In the genomic region with DNA sequence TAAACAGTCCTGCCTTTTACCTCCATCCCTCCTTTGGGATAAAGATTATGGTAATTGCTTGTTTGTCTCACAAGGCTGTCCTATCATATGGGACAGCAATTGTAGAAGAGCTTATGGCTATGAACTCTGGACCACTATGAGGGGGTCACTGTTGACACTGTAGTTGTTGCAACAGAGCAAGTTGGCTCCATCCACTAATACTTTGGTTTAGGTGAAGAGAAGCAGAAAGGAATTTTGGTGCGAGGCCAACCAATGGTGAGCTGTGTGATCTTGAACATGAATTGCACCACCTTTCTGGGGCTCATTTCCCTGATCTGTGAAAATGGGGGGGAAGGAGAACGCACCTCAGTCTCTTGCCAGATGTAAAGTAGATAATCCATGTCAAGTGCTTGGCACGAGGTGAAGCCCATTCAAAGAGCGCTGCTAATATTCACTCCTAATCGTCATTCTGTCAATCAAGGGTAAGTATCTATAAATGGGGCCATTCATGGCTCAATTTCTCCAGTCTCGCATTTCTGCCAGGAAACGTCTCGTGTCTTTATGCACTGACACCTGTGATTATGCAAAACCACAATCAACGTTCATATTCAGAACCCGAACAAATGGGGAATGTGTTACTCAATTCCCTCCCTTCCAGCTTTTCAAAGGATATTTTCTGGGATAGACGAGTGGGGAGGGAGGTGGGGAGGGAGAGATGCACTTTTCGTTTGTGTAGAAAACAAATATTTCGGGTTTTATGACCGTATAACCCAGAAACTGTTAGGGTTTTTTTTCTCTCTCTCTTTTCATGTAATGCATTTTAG, we compare ENCODE assay signal across 14 mouse cellular contexts.
A peak's percentile ranks its signal among the peaks of the same experiment; 100 is the strongest.
DNase-seq lines count a peak whose midpoint lies in the region; ATAC-seq lines count a peak whose summit lies in the region.
"Had no signal": no experiment of that assay in that cellular context is flagged by ENCODE, and none has a peak within 500 bp of the region (broad histone marks: within the 10 kb centered on the region; RNA-seq: fewer than 3 reads in every experiment).

No protein-coding gene starts in this region.

- no peaks in the 10 kb centered on the region for H3K9me3 ChIP-seq in hindbrain, embryonic 13.5 days
- H3K9me3 ChIP-seq in hindbrain, embryonic 11.5 days (ENCODE audit: control insufficient read depth, low read length): no peaks in the 10 kb centered on the region
- no peaks in the 10 kb centered on the region for H3K9me3 ChIP-seq in forebrain, embryonic 10.5 days
- no peaks in the 10 kb centered on the region for H3K9me3 ChIP-seq in hindbrain, embryonic 16.5 days (ENCODE audit: control insufficient read depth, low read length)
- H3K9me3 ChIP-seq: intestine, embryonic 15.5 days; liver, embryonic 15.5 days had no signal

- no peak for DNase-seq in hindbrain, embryonic 11.5 days (ENCODE audit: low spot score)
- DNase-seq in forebrain, embryonic 10.5 days (ENCODE audit: extremely low spot score, low spot score): no peak
- DNase-seq in retina, embryonic 14.5 days (ENCODE audit: low spot score): peak; percentile 34
- no peak for DNase-seq in frontal cortex, adult 2 months (ENCODE audit: extremely low spot score in 1 of 2, low spot score in 1 of 2)
- no peak for DNase-seq in ovary, adult 18-20 months (ENCODE audit: low spot score)
- no peak for DNase-seq in left cerebral cortex, postnatal 36 days (ENCODE audit: low spot score in 2 of 2)
- DNase-seq: cerebellum, adult 18-20 months; embryo, embryonic 11 days; heart, adult 11 months; kidney, postnatal 25 days had no signal

- WGBS in hindbrain, embryonic 13.5 days: 57% methylated on average over 14 of the region's 14 CpGs
- 71% methylated on average over 14 of the region's 14 CpGs for WGBS in hindbrain, embryonic 11.5 days
- WGBS in forebrain, embryonic 10.5 days: 54% methylated on average over 14 of the region's 14 CpGs
- 48% methylated on average over 14 of the region's 14 CpGs for WGBS in hindbrain, embryonic 16.5 days

- peak; percentile 49; the same call in 1 of the 2 replicates for ATAC-seq in hindbrain, embryonic 13.5 days (ENCODE audit: low FRiP score)
- no peak for ATAC-seq in hindbrain, embryonic 11.5 days (ENCODE audit: low FRiP score)
- peak; percentile 40; the same call in 1 of the 2 replicates for ATAC-seq in hindbrain, embryonic 16.5 days
- ATAC-seq: intestine, embryonic 15.5 days had no signal

- H3K27ac ChIP-seq in hindbrain, embryonic 13.5 days: no peak overlapping the region
- H3K27ac ChIP-seq in hindbrain, embryonic 11.5 days (ENCODE audit: low read depth, low read length): no peak overlapping the region
- peak overlapping the region; percentile 40; the same call in 1 of the 2 replicates for H3K27ac ChIP-seq in forebrain, embryonic 10.5 days
- no peak overlapping the region for H3K27ac ChIP-seq in hindbrain, embryonic 16.5 days (ENCODE audit: low read depth, low read length)
- H3K27ac ChIP-seq: intestine, embryonic 15.5 days; liver, embryonic 15.5 days had no signal

- no peak overlapping the region for H3K9ac ChIP-seq in hindbrain, embryonic 13.5 days
- no peak overlapping the region for H3K9ac ChIP-seq in hindbrain, embryonic 11.5 days (ENCODE audit: low read depth, low read length)
- no peak overlapping the region for H3K9ac ChIP-seq in hindbrain, embryonic 16.5 days (ENCODE audit: low read depth, low read length)
- H3K9ac ChIP-seq: intestine, embryonic 15.5 days; liver, embryonic 15.5 days had no signal

- no peak overlapping the region for H3K4me3 ChIP-seq in hindbrain, embryonic 13.5 days
- H3K4me3 ChIP-seq in hindbrain, embryonic 11.5 days (ENCODE audit: low read depth, low read length): no peak overlapping the region
- no peak overlapping the region; the same call in 1 of the 2 replicates for H3K4me3 ChIP-seq in forebrain, embryonic 10.5 days
- H3K4me3 ChIP-seq in hindbrain, embryonic 16.5 days (ENCODE audit: low read length): no peak overlapping the region
- H3K4me3 ChIP-seq: intestine, embryonic 15.5 days; liver, embryonic 15.5 days had no signal

- peaks cover 7% of the 10 kb centered on the region; the same call in 1 of the 2 replicates for H3K4me1 ChIP-seq in hindbrain, embryonic 13.5 days (replicated peaks)
- H3K4me1 ChIP-seq in hindbrain, embryonic 11.5 days (replicated peaks; ENCODE audit: control insufficient read depth, insufficient read depth, low read length): no peaks in the 10 kb centered on the region
- H3K4me1 ChIP-seq in forebrain, embryonic 10.5 days: peaks cover 28% of the 10 kb centered on the region
- H3K4me1 ChIP-seq in hindbrain, embryonic 16.5 days (ENCODE audit: control insufficient read depth, insufficient read depth, low read depth, low read length): peaks cover 2% of the 10 kb centered on the region; the same call in 1 of the 2 replicates
- H3K4me1 ChIP-seq: intestine, embryonic 15.5 days; liver, embryonic 15.5 days had no signal

- intact Hi-C loops in left cerebral cortex, postnatal 36 days (cut with DNase I): no loop called here

- no peaks in the 10 kb centered on the region for H3K36me3 ChIP-seq in hindbrain, embryonic 13.5 days
- H3K36me3 ChIP-seq in hindbrain, embryonic 11.5 days (ENCODE audit: control insufficient read depth, insufficient read depth, low read length): no peaks in the 10 kb centered on the region
- H3K36me3 ChIP-seq in forebrain, embryonic 10.5 days (replicated peaks): no peaks in the 10 kb centered on the region
- no peaks in the 10 kb centered on the region for H3K36me3 ChIP-seq in hindbrain, embryonic 16.5 days (ENCODE audit: control insufficient read depth, insufficient read depth, low read length)
- H3K36me3 ChIP-seq: intestine, embryonic 15.5 days; liver, embryonic 15.5 days had no signal

- peaks cover 4% of the 10 kb centered on the region; the same call in 1 of the 2 replicates for H3K27me3 ChIP-seq in hindbrain, embryonic 13.5 days
- no peaks in the 10 kb centered on the region for H3K27me3 ChIP-seq in hindbrain, embryonic 11.5 days (ENCODE audit: control insufficient read depth, insufficient read depth, low read length)
- H3K27me3 ChIP-seq in forebrain, embryonic 10.5 days (ENCODE audit: poor library complexity, severe bottlenecking): peaks cover 31% of the 10 kb centered on the region; the same call in 1 of the 2 replicates
- H3K27me3 ChIP-seq in hindbrain, embryonic 16.5 days (replicated peaks; ENCODE audit: control insufficient read depth, insufficient read depth, low read length): no peaks in the 10 kb centered on the region
- H3K27me3 ChIP-seq: intestine, embryonic 15.5 days; liver, embryonic 15.5 days had no signal

- no peak overlapping the region for H3K4me2 ChIP-seq in hindbrain, embryonic 13.5 days
- no peak overlapping the region for H3K4me2 ChIP-seq in hindbrain, embryonic 11.5 days (replicated peaks; ENCODE audit: low read depth, low read length)
- H3K4me2 ChIP-seq in hindbrain, embryonic 16.5 days (ENCODE audit: low read length): no peak overlapping the region
- H3K4me2 ChIP-seq: intestine, embryonic 15.5 days; liver, embryonic 15.5 days had no signal
